Mouse (Mus musculus) heart, postnatal 0 days (tissue): ENCODE results near the gene Rsad2.

Experiments used
- CTCF ChIP-seq: IDR thresholded peaks from 2 replicates; pipeline ENCODE4 v1.5.1; 2016; ENCODE audit warnings: antibody characterized with exemption, control low read depth, low read depth
- EP300 ChIP-seq: IDR thresholded peaks from 2 replicates; pipeline ENCODE4 v1.6.1; 2016; ENCODE audit warnings: antibody characterized with exemption, low read depth

GRCm38 (mm10) chr12:26469098-26470041, 13.1 kb upstream of the Rsad2 start, which contains the start of gene Cmpk2:
- TF ChIP-seq CTCF, result 0 out of 2 replicates have a peak, but pooled peaks have one; percentile 4
- no peak for TF ChIP-seq EP300
